Mouse (Mus musculus): Measurements from ENCODE around the gene Foxo4. TPM values are rescaled to one million over a fixed set of nuclear protein-coding genes. Genes with fewer than 3 reads are reported as not detected.

The Foxo4 gene
- polyA plus RNA-seq (2015; fragmentation: Illumina TruSeq; extraction: RNeasy Lipid Tissue Mini Kit (QIAGEN cat#74804); ENCODE audit: low read depth, low replicate concordance): 14.7 TPM

DNA sequence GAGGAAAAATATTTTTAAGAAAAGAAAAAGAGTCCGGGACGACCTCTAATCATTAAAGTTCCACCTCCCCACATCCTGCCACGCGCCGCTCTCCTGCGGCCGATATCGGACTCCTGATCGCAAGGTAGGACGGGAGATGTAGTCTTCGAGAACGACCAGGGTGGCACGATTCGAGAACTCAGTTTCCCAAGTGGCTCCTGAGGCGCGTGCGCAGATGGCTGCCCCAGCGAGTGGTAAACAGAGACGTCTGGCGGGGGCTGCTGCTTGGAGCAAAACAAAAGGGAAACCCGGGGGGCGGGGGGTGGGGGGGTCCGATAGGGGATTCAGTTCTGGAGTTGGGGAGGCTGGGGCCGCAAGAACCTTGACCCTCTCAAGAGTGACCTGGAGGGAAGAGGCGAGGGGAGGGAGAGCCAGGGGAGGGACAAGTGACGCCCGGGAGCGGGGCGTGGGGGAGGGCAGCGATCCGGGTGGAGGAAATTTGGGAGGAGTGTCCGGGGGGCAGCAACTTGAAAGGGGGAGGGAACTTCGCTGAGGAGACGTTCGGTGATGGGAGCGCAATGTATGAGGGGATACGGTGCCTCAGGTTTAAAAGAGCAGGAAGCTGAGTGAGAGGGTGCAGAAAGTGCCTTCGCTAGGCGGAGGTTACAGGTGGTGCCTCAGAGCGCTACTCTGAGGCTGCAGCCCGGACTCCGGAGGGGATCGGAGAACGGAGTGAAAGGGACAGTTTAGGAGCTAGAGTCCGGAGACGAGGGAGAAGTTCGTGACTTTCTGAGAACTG, at the start of gene Foxo4:
Gene Foxo4, plus strand, starts transcription at position 577 of the 778 bp plus-strand sequence.

DNA sequence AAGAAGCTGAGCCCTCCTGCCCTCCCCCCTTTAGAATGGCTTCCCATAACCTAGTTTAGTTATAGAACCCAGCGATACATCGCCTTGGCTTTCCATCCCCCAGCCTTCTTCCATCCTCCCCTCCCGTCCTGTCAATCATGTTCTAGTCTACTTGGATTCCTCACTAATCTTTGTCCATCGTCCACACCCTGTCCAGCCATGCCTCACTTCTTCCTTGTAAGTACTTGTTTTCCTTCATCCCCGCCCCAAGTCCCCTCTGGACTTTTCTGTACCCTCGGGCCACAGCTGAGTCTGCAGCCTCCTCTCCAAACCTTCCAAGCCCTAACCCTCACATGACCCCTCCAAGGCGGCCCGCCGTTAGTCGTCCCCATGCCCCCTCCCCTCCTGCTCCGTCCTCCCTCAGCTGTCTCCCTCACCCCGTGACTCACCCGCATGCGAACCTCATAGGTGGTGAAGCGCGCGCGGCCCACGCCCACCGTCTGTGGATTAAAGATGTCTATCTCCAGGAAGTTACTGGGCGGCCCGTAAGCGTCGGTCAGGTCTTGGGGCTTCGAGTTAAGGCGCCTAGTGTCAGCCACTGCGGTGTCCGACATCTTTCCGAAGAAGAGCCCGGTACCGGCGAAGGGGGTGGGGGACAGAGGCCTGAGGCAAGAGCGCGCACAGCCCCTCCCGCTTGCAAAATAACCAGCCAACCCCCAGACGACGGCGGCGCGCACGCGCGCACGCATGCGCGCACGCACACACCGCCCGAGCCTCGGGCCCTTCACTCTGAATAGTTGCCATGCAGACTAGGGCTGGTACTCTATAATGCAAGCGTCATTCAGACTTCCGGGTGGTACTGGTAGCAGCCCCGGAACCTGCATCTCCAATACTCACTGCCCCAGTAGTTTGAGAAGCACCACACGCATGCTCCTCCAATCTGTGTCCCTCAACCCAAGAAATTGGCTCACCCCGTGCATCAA, 32.2 kb upstream of the Foxo4 start, which contains the start of gene Snx12:
Gene Snx12, minus strand, starts transcription at position 730 of the 962 bp plus-strand sequence.

DNA sequence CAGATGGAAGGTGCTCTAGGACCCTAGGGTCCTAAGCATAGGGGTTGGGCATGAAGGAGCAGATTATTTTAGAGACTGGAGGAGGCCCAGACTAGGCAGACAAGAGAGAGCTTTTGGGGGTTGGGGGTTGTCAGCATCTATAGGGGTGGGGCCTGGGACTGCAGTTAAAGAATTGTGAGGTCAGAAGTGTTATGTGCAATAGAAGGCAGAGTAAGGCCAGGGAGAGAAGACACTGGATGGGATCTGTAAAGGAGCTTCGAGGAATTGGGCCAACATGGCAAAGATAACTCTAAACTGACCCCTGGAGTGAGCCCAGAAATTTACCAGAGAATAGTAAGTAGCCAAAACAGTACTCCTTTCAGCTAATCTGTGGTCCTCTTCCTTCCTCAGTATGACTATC, 9.6 kb downstream of the Foxo4 start, which contains the start of gene Gm614:
Gene Gm614, minus strand, starts transcription at position 101 of the 400 bp plus-strand sequence.

DNA sequence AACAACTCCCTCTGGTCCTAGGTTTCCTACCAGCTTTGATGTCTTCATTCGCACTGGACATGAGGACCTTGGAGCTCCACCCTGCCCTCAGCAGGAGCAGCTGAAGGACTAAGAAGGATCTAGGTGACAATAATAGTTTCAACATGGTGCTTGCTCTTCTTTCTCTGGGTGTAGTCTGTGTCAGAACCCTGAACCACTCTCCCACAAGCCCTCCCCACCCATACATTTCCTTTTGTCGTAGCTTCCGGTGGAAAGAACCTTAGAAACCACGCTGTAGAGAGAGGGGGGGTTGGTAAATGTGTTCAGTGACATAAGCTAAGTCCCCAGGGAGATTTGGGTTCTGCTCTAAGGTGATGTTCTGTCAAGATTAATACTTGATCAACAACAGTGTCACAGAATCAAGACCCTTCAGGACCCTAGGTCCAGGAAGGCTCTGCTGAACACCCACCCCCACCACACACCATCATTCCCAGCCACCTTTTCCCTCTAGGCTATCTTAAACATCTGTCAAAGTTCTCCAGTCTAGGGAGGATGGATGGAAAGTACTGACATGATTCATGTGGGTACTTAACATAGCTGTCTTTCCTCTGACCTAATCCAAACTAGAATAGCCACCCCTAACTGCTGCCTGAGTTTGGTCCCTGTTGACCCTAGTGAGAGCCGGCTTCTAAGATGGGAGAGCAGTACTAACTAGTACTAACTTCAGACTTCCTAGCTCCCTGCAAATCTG, 13.9 kb downstream of the Foxo4 start, which contains the start of gene Il2rg:
Gene Il2rg, minus strand, starts transcription at position 231 of the 730 bp plus-strand sequence.

DNA sequence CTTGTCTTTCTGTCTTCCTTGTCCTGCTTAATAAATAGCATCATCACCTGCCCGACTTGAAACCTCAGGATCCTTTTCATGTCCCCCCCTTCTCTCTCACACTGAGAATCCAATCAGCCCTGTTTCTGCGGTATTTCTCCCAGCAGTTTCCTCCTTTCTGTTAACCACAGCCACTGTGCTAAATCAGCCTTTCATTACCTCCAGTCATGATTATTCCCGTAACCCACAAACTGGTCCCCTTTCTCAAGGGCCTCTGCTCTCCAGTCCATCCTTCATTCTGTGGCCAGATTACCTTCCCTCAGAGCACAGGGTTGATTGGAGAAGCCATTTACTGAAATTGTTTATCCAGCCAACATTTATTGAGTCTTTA, 14.4 kb downstream of the Foxo4 start, which contains the start of gene Gm20489:
Gene Gm20489, minus strand, starts transcription at position 269 of the 370 bp plus-strand sequence.

DNA sequence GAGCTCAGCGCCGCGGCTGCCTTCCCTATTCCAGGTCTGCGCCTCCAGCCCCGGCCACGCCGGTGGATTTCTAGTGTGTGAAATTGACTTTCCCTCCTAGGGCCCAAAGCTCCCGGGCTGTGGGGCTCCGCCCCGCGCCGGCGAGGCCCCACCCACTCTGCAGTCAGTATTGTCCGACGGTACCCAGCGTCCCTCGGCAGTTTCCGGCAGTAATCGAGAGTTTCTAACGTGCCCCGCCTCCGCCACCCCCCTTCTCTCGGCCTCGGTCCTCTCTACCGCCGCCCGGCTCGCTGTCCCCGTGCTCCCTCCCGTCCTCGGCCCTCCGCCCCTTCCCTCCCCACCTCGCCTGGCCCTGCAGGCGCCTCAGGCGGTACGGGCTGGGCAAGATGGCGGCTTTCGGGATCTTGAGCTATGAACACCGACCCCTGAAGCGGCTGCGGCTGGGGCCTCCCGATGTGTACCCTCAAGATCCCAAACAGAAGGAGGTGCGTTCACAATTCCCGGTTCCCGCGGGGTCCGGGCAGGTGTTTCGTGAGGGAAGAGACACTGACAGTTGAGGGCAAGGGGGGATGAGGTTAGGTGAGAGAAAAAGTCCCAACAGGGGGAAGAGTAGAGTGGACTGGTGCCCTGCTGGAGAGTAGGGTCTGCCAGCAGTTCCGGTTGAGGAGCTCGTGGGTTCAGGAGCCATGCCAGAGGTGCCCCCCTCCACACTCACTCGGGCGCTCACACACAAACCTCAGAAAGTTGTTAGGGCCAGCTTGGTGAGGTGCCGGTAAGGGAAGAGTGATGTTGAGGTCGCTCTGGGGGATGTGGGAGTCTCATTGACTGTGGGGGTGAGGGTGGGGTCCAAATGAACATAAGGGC, 19.8 kb downstream of the Foxo4 start, which contains the start of gene Med12:
Gene Med12, plus strand, starts transcription at position 156 of the 864 bp plus-strand sequence.

DNA sequence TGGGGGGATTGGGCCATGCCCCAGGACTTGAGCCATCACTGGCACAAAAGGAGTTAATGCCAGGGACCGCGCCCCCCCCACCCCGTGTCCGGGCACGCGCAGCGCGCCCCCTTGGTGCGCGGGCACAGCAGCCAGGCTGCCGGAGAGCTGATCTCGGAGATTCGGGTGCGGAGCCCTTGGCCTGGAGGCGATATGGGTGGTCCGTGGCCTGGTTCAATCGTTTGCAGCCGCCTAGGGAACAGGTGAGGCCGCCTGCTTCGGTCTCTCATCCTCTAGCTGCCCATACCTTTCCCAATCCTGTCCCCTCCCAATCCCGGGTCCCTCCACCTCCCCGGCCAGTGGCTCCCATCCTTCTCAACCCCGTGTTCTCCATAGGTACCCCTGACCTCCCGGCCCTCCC, 44.7 kb downstream of the Foxo4 start, which contains the start of gene Nlgn3:
Gene Nlgn3, plus strand, starts transcription at position 114 of the 400 bp plus-strand sequence.

Other genes starting within 250 kb of the Foxo4 start
- gene Tex11, start 194.9 kb upstream of the Foxo4 start, polyA plus RNA-seq (2015; fragmentation: Illumina TruSeq; extraction: RNeasy Lipid Tissue Mini Kit (QIAGEN cat#74804); ENCODE audit: low read depth, low replicate concordance): not detected
- 10.7 TPM for gene Slc7a3, start 168.5 kb upstream of the Foxo4 start, polyA plus RNA-seq (2015; fragmentation: Illumina TruSeq; extraction: RNeasy Lipid Tissue Mini Kit (QIAGEN cat#74804); ENCODE audit: low read depth, low replicate concordance)
- 57.6 TPM for gene Snx12, start 32.0 kb upstream of the Foxo4 start, polyA plus RNA-seq (2015; fragmentation: Illumina TruSeq; extraction: RNeasy Lipid Tissue Mini Kit (QIAGEN cat#74804); ENCODE audit: low read depth, low replicate concordance)
- not detected for gene Gm614, start 9.5 kb downstream of the Foxo4 start, polyA plus RNA-seq (2015; fragmentation: Illumina TruSeq; extraction: RNeasy Lipid Tissue Mini Kit (QIAGEN cat#74804); ENCODE audit: low read depth, low replicate concordance)
- 1.2 TPM for gene Il2rg, start 13.7 kb downstream of the Foxo4 start, polyA plus RNA-seq (2015; fragmentation: Illumina TruSeq; extraction: RNeasy Lipid Tissue Mini Kit (QIAGEN cat#74804); ENCODE audit: low read depth, low replicate concordance)
- gene Gm20489, start 14.5 kb downstream of the Foxo4 start, polyA plus RNA-seq (2015; fragmentation: Illumina TruSeq; extraction: RNeasy Lipid Tissue Mini Kit (QIAGEN cat#74804); ENCODE audit: low read depth, low replicate concordance): not detected
- 25.8 TPM for gene Med12, start 19.5 kb downstream of the Foxo4 start, polyA plus RNA-seq (2015; fragmentation: Illumina TruSeq; extraction: RNeasy Lipid Tissue Mini Kit (QIAGEN cat#74804); ENCODE audit: low read depth, low replicate concordance)
- 33.2 TPM for gene Nlgn3, start 44.6 kb downstream of the Foxo4 start, polyA plus RNA-seq (2015; fragmentation: Illumina TruSeq; extraction: RNeasy Lipid Tissue Mini Kit (QIAGEN cat#74804); ENCODE audit: low read depth, low replicate concordance)
- gene Gjb1, start 121.8 kb downstream of the Foxo4 start, polyA plus RNA-seq (2015; fragmentation: Illumina TruSeq; extraction: RNeasy Lipid Tissue Mini Kit (QIAGEN cat#74804); ENCODE audit: low read depth, low replicate concordance): 34.5 TPM
- gene Zmym3, start 166.3 kb downstream of the Foxo4 start, polyA plus RNA-seq (2015; fragmentation: Illumina TruSeq; extraction: RNeasy Lipid Tissue Mini Kit (QIAGEN cat#74804); ENCODE audit: low read depth, low replicate concordance): 96.2 TPM
- gene Nono, start 174.8 kb downstream of the Foxo4 start, polyA plus RNA-seq (2015; fragmentation: Illumina TruSeq; extraction: RNeasy Lipid Tissue Mini Kit (QIAGEN cat#74804); ENCODE audit: low read depth, low replicate concordance): 122 TPM
- gene Itgb1bp2, start 194.6 kb downstream of the Foxo4 start, polyA plus RNA-seq (2015; fragmentation: Illumina TruSeq; extraction: RNeasy Lipid Tissue Mini Kit (QIAGEN cat#74804); ENCODE audit: low read depth, low replicate concordance): 0.80 TPM

Data from brain, adult 10 weeks (tissue).